Mouse (Mus musculus) G1E (cell line): ENCODE data around the gene Plekha7. TPM values are rescaled to one million over a fixed set of nuclear protein-coding genes. Genes with fewer than 3 reads are reported as not detected.
A peak's percentile ranks its signal among the peaks of the same experiment; 100 is the strongest.

Experiments
- ATAC-seq: 2 replicates; pipeline ENCODE4 v1.8.0; 2016; ENCODE audit warnings: mild to moderate bottlenecking; ENCODE audit not compliant: insufficient number of reproducible peaks, poor library complexity, low FRiP score, severe bottlenecking; ENCODE audit errors: extremely low read depth
- DNase-seq: peaks from one replicate; pipeline ENCODE4 v3.0.0; 2012; ENCODE audit warnings: low spot score
- H3K27me3 ChIP-seq: 2 replicates; pipeline ENCODE4 v1.6.1; 2012; ENCODE audit warnings: mild to moderate bottlenecking, low read length, inconsistent platforms; ENCODE audit not compliant: insufficient read depth
- H3K36me3 ChIP-seq: replicated peaks from 2 replicates; pipeline ENCODE3; 2012; ENCODE audit warnings: mild to moderate bottlenecking, inconsistent platforms
- H3K4me1 ChIP-seq: 2 replicates; pipeline ENCODE4 v1.6.1; 2012; ENCODE audit warnings: low read depth, low read length, inconsistent platforms, mixed read lengths; ENCODE audit not compliant: insufficient read depth
- H3K4me3 ChIP-seq: 2 replicates; pipeline ENCODE4 v1.5.1; 2012; ENCODE audit warnings: low read depth, mild to moderate bottlenecking, inconsistent platforms, low read length, moderate library complexity, mixed read lengths
- H3K9me3 ChIP-seq: replicated peaks from 2 replicates; pipeline ENCODE4 v1.6.1; 2012; ENCODE audit warnings: inconsistent platforms
- CTCF ChIP-seq: IDR thresholded peaks from 2 replicates; pipeline ENCODE4 v1.5.1; 2012; ENCODE audit warnings: low read depth, low read length, inconsistent platforms, mixed read lengths
- GATA1 ChIP-seq: IDR thresholded peaks from 2 replicates; pipeline ENCODE4 v1.6.1; 2012; ENCODE audit warnings: borderline replicate concordance, low read length, inconsistent platforms, mixed read lengths
- GATA2 ChIP-seq: IDR thresholded peaks from 2 replicates; pipeline ENCODE4 v1.6.1; 2012; ENCODE audit warnings: low read depth, low read length, inconsistent platforms, borderline replicate concordance
- POLR2AphosphoS5 ChIP-seq: IDR thresholded peaks from 2 replicates; pipeline ENCODE4 v1.6.1; 2012; ENCODE audit warnings: low read depth, low read length, inconsistent platforms; ENCODE audit not compliant: insufficient replicate concordance
- TAL1 ChIP-seq: conservative IDR thresholded peaks from 2 replicates; pipeline ENCODE4 v1.6.1; 2012; ENCODE audit warnings: low read depth, low read length, inconsistent platforms, mixed read lengths
- polyA plus RNA-seq: library from polyadenylated mRNA; stranded (reverse); fragments of >175 nt; gene quantifications from 2 replicates; pipeline ENCODE4 v1.2.3, GENCODE M21; 2012
- total RNA-seq, 2 experiments: library from RNA; stranded (forward) in 1 of 2; stranded (reverse) in 1 of 2; fragments of 200-1000 nt in 1 of 2; fragments of >200 nt in 1 of 2; fragmentation: Nextera tagmentation in 1 of 2; gene quantifications; 2 replicates each; pipeline ENCODE4 v1.2.3; 2014 to 2017

The Plekha7 gene
- total and polyA plus RNA-seq, 3 experiments: 10.1 to 33.4 (median 18.5) TPM

- ATAC-seq (no peak), DNase-seq (no peak)
- TF ChIP-seq CTCF (no peak), GATA2 (no peak), GATA1 (no peak), POLR2AphosphoS5 (no peak), TAL1 (no peak)
- no peaks in the 10 kb centered on the region for H3K9me3 ChIP-seq
- peaks cover 14% of the 10 kb centered on the region for H3K36me3 ChIP-seq
- no peaks in the 10 kb centered on the region for H3K27me3 ChIP-seq
- H3K4me3 ChIP-seq: no peak overlapping the region
- H3K4me1 ChIP-seq: peaks cover 27% of the 10 kb centered on the region
Measured at GRCm38 (mm10) chr7:116258464-116259185, 49.6 kb downstream of the Plekha7 start.

GRCm38 (mm10) chr7:116257953-116258352 is 50.2 kb downstream of the Plekha7 start:
- Histone ChIP-seq H3K27me3 (no peaks in the 10 kb centered on the region), H3K4me1 (peaks cover 28% of the 10 kb centered on the region), H3K36me3 (peaks cover 14% of the 10 kb centered on the region), H3K4me3 (no peak overlapping the region), H3K9me3 (no peaks in the 10 kb centered on the region)
- ATAC-seq (no peak), DNase-seq (no peak)
- TF ChIP-seq GATA1 (no peak), TAL1 (no peak), GATA2 (no peak), CTCF (no peak), POLR2AphosphoS5 (no peak)

- DNase-seq (no peak), ATAC-seq (no peak)
- Histone ChIP-seq H3K27me3 (no peaks in the 10 kb centered on the region), H3K4me1 (peaks cover 25% of the 10 kb centered on the region), H3K4me3 (no peak overlapping the region), H3K9me3 (no peaks in the 10 kb centered on the region), H3K36me3 (peaks cover 14% of the 10 kb centered on the region)
- no peak for TF ChIP-seq POLR2AphosphoS5
- TF ChIP-seq CTCF: no peak
- TF ChIP-seq GATA1: no peak
- TF ChIP-seq GATA2: no peak
- no peak for TF ChIP-seq TAL1
Measured at GRCm38 (mm10) chr7:116255664-116256063, 52.5 kb downstream of the Plekha7 start.

GRCm38 (mm10) chr7:116254660-116255059 is 53.5 kb downstream of the Plekha7 start:
- no peak overlapping the region for H3K4me3 ChIP-seq
- no peaks in the 10 kb centered on the region for H3K9me3 ChIP-seq
- TF ChIP-seq GATA1 (no peak), CTCF (no peak), TAL1 (no peak; the same call in 1 of the 2 replicates), GATA2 (no peak), POLR2AphosphoS5 (no peak)
- no peaks in the 10 kb centered on the region for H3K27me3 ChIP-seq
- H3K4me1 ChIP-seq: peaks cover 25% of the 10 kb centered on the region
- DNase-seq (no peak), ATAC-seq (peak; percentile 90)
- H3K36me3 ChIP-seq: peaks cover 14% of the 10 kb centered on the region

- no peaks in the 10 kb centered on the region for H3K27me3 ChIP-seq
- TF ChIP-seq GATA2 (no peak), GATA1 (no peak), CTCF (no peak), POLR2AphosphoS5 (no peak), TAL1 (no peak)
- no peak overlapping the region for H3K4me3 ChIP-seq
- no peaks in the 10 kb centered on the region for H3K9me3 ChIP-seq
- H3K36me3 ChIP-seq: peaks cover 16% of the 10 kb centered on the region
- ATAC-seq: no peak
- DNase-seq: no peak
- peaks cover 25% of the 10 kb centered on the region for H3K4me1 ChIP-seq
Measured at GRCm38 (mm10) chr7:116252470-116252869, 55.7 kb downstream of the Plekha7 start.

GRCm38 (mm10) chr7:116251516-116251915 is 56.7 kb downstream of the Plekha7 start:
- DNase-seq (no peak), ATAC-seq (no peak)
- peaks cover 12% of the 10 kb centered on the region for H3K36me3 ChIP-seq
- H3K9me3 ChIP-seq: no peaks in the 10 kb centered on the region
- no peak for TF ChIP-seq CTCF
- TF ChIP-seq GATA2: no peak
- no peak for TF ChIP-seq GATA1
- no peak for TF ChIP-seq POLR2AphosphoS5
- TF ChIP-seq TAL1: no peak
- H3K27me3 ChIP-seq: no peaks in the 10 kb centered on the region
- H3K4me1 ChIP-seq: peaks cover 28% of the 10 kb centered on the region
- no peak overlapping the region for H3K4me3 ChIP-seq
